Mouse (Mus musculus) 3T3-L1 (cell line): Measurements from ENCODE around the gene Atg101.

Source experiments
- DNase-seq: peaks from one replicate; pipeline ENCODE4 v3.0.0-alpha.2; 2015; ENCODE audit warnings: low read depth, low spot score

Gene Atg101

DNA sequence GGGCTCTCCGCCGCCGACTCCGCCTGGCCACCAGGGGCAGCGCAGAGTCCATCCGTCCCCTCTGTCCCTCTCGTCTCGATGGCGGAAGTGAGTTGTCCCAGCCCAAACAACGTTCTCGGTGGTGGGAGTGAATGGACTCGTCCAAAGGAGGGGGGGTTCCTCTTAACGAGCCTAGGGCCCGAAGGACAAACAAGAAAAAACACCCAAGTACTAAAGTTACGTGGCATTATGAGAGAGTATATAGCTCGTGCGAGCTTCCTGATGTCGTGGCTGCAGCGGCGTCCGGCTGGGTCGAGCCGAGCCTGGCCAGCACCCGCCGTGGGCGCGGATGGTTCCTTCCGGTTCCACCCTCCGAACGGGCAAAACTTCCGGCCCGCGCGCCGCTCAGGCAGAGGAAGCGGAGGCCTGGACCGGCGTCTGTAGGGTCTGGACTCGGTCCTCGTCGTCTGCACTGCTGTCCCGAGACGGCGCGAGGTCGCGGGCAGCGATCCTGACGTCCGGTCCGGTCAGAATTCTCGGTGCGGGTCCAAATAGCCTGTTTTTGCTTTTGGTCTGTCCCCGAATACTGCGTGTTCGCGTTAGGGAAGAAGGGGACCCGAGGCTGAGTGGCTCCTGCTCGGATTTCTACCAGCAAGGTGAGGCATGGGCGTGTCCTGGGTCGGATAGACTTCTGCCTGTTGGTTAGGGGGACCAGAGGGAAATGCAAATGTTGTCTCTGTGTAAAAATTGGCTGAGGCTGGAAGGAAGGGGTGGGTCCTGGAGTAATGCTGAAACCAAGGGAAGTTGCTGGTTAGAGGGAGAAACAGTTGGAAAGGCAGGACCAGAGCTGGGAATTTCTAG, at the start of gene Atg101:
Atg101 (plus strand) TSS at position 362 of the 840 bp plus-strand sequence.
- DNase-seq = peak; percentile 90

DNA sequence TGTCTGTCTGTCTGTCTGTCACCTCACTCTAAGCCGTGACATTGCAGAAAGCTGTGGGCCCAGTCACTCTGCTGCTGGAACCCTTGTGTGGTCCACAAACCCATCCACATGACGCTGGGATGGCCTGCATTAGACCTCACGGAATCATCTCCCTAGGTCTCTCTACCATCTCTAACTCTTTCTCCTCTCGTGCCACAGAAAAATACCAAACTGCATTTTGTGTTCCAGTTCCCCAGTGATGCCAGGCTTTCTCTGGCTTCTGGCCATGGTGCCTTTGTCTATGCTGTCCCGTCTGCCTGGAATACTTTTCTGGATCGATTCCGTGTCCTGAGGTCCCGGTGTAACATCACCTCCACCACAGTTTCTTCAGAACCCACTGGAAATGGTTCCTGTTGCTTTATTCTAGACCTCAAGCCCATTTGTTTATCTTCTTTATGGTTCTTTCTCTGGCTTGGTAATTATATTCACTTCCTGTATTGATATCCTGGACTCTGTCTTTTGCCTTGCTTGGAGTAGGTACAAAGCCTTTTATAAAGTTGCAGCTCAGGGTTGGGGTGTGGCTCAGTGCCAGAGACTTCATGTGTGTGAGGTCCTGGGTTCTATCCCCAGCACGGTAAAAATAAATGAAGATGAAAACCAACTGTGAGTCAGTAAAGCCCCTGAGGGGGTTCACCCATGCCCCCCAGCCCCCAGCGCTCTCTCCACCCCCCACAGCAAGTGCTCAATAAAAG, 49.3 kb upstream of the Atg101 start:
- DNase-seq = no peak

DNA sequence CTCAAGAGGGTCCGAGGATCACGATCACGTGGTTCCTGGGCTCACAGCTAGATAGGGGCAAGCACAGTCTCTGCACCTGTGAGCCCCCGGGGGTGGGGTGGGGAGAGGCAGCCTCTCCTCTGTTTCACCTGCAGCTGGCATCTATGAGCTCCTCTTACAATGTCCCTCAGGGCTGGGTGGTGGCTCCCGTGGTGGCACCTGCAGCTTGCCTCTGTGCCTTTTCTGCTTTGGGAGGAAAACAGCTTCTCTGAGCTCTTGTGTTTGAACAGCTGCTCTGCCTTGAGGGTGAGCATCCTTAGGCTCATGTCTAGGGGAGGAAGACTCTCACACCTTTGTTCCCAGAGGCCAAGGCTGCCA, 48.8 kb upstream of the Atg101 start:
- no peak for DNase-seq

DNA sequence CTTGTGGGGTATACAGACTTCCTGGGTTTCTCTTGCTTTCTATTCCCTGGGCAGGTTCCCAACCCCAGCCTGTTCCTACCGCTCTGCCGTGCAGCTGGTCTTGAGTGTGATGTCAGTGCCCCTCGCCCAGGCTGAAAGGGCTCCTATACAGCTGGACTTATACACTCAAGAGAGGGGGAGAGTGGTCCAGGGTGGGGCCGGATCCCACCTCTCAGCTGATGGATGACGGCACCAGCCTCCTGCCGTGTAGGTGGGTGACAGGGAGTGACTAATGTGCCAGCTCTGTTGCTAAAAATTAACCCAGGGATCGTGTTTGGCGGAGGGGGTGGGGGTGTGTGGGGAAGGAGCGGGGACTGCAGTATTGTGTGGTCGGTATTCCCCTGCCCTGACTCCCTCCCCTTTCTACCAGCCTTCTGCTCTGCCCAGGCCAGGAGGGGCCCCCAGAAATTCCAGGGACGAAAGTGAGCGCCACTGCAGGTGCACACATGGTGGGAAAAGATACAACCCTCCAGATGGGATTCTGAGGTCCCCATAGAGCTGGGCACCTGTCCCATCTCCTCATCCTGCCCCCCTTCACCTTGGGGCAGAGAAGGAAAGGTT, 48.2 kb upstream of the Atg101 start:
- DNase-seq = no peak

DNA sequence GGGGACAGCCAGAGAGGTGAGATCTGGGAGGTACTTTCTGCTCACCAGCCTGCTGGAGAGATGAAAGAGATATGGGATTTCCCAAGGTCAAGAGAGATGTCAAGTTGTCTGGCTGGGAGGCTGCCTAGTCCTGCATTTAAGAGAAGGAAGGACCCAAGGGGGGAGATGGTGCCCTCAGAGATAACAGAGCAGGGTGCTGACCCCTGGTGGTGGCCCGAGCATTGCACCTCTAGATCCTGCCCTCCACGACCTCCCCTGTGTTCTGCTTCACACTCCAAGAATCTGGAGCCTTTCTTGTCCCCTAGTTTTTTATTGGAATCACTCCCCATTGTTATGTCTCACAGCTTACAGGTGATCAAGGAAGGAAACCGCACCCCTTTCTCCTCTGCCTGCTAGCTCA, 47.2 kb upstream of the Atg101 start:
- DNase-seq = peak; percentile 83

DNA sequence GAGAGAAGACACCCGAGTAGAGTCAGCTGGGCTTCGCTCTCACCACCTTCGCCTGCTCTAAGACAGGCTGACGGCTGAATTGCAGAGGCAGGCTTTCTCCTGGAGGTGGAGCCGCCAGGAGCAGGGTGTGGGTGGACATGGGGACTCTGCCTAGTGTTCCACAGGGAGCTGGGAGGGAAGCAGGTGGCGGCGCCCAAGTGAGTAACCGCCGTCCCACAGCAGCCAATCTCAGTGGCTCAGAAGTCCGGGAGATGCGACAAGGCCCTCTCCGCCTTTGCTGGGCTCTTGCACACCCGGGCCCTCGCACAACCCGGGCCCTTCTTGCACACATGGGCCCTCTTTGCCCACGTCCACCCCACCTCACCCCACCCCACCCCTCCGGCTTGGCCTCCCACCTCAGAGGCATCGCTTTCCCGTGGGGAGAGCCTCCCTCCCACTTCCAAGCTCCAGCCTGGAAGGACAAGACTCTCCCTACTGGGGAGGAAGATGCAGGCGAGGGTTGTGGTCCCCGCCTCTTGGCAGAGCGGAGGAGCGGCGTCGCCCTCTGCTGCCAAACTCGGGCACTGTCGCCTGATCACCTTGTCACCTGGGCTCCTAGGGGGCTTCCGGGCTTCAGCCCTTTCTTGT, 45.1 kb upstream of the Atg101 start:
- DNase-seq = peak; percentile 46

DNA sequence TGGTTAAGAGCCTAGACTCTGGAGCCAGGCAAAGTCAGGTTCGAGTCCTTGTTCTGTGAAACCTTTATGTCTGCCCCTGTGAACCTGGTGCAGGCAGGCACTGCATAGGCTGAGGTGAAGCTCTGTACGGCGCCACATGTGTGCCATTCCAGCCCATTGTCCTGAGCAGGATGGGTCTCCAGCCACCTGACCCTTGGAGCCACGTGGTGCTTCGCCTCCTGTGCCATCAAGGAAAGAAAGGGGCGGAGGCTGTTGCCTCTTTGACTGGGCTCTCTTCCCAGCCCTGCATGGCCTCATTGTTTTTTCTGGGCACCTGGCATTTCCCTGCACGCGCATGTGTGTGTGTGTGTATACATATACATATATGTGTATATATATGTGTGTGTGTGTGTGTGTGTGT, 44.3 kb upstream of the Atg101 start:
- no peak for DNase-seq

DNA sequence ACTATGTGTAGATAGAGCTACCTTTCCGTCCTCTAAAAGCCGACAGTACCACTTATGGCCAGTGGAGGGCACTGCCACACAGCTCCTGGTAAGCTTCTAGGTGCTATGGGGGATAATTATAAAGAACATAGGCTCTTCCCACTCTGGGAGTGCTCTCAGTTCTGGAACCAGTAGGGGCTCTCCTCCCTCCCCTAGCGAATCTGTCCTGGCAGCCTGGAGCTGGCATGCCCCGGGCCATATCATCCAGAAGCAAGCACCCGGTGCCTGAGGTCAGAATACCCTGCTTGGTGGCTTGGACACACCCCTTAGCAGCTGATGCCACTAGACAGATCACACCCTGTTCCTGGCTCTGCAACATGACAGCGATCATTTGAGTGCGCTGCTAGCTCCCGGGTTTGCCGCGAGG, 43.3 kb upstream of the Atg101 start:
- DNase-seq = peak; percentile 97

DNA sequence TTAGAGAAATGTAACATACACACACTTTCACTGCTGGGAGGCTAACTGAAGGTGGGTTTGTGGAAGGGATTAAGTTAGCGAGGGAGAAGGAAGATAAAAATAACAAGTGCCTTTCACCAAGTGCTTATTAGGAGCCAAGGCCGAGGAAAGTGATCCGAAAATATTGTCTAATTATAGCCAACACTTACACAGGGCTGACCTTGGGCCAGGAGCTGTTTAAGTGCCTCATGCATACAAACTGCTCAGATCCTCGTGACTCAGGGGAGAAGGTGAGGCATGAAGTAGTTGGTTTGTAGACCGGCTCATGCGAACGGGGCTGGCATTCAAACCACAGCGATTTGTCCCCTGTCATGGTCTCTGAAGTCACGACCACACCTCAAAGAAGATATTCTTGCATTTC, 42.8 kb upstream of the Atg101 start:
- no peak for DNase-seq

DNA sequence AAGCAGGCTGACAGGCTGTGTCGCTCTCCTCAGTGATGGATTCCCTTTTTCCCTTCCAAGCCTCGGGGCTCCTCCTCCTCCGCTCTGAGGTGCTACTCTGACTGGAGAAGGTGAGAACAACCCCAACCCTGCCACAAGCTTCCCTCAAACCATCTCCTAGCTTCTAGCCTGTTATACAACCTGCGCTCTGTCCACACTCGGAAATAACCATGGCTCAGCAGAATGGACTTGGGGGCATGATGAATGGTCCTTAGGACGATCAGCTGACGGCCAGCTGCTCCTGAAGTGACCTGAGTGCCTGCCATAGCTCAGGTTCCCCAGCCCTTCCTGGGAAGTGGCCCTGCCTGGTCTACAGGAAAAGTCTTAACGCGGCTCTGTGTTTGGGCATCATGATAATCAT, 42.2 kb upstream of the Atg101 start:
- DNase-seq = no peak

DNA sequence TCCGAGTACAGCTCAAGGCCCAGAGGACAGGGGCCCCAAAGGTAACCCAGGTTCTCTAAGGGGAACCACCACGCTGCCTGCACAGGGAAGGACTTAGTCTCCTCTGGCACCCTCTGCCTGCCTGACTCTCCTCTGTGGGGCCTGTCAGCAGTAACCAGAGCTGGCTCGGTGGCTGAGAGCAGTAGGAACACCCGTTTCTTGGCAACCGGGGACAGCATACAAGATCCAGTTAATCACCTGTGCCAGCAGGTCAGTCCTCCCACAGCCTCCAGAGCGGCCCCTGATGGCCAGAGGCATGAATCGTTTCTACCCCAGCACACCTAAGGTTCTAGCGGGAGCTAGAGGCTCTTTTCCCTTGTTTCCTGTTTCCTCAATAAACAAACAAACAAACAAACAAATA, 41.4 kb upstream of the Atg101 start:
- DNase-seq = peak; percentile 36

DNA sequence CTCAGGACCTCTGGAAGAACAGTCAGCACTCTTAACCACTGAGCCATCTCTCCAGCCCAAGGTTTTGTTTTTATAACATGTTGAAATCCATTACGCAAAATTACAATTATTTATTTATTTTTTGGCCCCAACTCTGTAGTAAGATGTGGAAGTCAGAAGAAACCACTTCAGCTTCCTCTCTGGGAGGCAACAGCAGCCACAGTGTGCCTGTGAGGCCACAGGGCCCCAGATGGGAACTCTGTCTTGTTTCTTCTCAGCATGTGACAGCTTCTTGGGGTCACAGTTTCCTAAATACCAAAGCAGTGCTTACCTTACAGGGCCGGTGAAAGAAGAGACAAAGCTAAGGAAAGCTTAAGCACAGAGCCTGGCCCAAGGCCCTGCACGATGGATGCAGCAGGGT, 40.1 kb upstream of the Atg101 start:
- DNase-seq = no peak

DNA sequence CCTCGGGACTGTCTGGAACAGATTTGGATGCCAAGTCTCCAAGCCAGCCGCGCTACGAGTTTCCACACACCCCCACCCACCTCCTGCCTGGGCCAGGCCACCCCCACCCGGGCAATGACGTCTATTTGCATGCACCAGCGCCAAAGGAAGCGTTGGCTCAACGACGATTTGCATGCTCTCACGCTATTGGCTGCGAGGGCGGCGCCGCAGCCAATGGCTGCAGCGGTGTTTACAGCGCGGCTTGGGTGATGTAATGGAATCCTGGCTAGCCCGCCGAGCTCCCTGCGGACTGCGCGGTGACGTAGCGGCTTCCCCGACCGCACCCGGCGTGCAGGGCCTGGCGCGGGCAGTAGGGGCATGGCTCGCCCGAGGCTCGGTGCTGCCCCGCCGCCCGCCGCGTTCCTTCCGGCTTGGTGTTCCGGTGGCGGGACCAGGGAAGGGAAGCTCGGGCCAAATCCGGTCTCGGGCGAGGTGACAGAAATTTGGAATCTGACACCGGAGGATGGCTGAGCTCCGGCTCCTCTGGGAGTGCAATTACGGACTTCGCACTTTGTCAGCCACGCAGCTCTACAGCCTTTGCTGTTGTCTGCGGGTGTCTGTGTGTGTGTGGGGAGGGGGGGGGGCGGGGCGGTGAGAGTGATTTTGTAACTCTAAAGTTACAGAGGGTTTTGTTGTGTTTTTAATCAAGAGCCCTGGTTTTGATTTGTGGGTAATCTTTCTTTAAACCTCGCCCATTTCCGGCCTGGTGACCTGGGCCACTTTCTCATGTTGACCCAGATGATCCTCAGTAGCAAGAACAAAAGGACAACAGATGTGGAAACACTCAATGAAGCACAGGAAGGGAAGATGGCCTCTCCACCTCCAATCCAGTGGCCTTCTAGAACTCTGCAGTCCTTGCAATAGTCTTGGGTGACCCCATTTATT, 37.6 kb upstream of the Atg101 start:
- DNase-seq = peak; percentile 99

DNA sequence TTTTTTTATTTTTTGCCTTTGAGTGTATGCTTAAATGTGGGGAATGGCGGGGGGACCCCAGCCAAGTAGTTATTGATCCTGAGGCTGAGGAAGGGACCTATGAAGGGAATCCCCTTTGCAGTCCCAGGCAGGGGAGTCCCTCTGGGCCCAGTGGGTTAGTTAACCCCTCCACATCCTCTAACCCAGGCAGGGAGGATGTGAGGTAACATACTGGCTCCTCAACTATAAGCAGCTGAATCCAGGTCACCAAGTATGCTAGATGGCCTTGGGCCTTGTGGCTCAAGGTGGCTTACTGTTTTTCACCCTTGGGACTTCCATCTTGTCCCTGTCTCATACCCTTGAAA, 36.9 kb upstream of the Atg101 start:
- DNase-seq = no peak

DNA sequence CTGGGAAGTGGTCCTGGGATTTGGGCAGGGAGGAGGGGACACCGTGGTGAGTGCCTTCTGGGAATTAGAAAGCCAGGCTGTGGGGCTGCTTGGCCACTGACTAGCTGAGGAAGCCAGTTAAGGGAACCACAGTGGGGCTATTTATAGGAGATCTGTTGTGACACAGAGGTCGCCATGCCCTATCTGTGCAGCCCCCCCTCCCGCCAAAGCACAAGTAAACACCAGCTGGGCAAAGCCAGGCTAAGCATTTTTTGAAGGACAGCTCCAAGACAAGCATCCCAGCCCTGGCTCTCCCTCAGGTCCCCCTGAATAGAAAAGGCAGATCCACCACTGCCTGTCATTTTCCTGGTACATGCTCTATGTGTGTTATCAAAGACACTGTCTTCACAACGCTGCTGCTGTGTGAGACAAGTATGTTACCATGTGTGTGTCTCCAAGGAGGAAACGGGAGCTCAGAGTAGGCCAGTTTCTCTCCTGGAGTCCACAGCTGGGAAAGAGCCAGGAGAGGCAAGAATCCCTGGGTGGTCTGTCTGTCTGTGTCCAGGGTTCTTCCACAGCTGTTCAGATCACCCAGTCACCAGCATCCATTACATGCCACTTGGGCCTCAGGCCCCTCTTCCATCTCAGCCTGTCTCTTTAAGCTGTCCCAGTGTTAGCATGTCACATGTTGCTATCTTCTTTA, 35.9 kb upstream of the Atg101 start:
- no peak for DNase-seq

DNA sequence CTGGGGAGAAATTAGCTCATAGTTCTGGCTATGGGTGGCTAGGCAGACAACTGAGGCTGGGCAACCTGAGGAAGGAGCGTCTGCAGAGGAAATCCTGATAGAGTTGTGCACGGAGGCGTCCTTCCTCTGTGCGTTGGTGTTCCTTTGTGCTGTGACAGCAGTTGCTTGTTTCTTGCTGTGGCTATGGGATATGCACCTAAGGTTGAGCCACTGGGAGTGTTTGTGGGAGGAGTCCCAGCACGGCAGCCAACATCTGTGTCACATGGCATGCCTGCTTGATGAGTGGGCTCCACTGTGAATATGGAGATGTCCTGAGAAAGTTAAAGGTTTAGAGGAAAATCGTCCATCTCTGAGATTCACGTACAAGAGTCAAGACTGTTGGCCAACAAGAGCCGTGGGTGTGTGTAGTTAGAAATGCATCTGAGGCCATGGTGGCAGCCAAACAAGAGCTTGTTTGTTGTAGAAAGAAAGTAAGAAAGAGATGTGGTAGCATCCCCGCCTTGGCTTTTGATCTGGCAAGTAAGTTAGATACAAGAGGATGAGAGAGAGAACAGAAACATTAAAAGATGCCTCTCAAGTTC, 33.8 kb upstream of the Atg101 start:
- DNase-seq = peak; percentile 43

DNA sequence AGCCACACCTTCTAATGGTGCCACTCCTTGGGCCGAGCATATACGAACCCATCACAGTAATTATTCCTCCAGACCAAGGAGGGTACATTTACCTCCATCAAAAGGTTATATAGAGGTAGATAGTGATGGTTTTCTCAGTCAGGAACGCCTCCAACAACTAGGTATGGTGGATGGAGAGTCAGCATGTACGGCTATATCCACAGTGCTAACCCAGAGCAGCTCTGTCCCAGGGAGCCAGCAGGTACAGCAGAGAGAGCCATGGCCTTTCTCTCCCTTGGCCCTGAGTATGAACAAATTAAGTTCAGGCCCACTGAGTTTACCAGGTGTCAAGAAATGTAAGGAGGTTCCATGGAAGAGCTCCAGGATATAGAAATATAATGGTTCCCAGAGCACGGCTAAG, 32.1 kb upstream of the Atg101 start:
- DNase-seq = no peak

DNA sequence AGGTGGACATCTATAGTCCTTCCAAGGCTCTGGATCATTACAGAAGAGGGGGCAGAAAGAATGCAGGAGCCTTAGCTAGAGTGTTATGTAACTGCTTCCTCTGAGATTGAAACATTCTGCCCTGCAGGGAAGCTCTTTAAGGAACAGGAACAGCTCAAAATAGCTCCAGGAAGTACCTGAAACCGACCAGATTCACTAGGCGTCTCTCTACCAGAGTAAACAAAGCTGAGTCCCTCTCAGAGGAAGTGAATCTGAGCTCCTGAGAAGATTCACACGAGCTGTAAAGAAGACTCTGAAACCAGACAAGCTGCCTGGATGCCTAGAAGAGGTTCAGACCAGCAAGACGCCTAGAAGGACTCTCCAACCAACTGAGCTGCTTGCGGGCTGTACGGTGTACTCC, 31.5 kb upstream of the Atg101 start:
- no peak for DNase-seq

DNA sequence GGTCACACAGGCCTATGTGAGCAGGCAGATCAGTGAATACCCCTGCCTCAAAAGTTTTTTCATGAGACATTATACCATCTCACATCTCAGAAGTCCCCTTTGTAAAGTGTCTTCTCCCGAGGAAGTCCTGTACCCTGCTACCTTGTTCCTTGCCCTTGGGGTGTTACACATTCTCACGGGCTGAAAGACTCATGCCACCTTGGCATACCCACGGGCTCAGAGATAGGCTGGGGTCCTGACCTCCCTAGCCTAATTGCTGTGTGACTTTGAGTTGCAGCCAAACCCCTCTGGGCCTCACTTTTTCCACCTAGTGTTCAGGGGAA, 30.5 kb upstream of the Atg101 start:
- no peak for DNase-seq
